Mouse (Mus musculus) brain, adult 2 months (tissue): Measurements from ENCODE around the gene Bcar3.

Source experiments
- DNase-seq: peaks from one replicate; pipeline ENCODE4 v3.0.0; 2011; ENCODE audit warnings: low read depth, low spot score

Gene Bcar3

GRCm38 (mm10) chr3:122511721-122512619 is 218.0 kb downstream of the Bcar3 start:
- no peak for DNase-seq

GRCm38 (mm10) chr3:122512725-122513375 is 218.9 kb downstream of the Bcar3 start:
- no peak for DNase-seq

- DNase-seq = no peak
These were observed 221.8 kb downstream of the Bcar3 start for GRCm38 (mm10) chr3:122515568-122516326.

GRCm38 (mm10) chr3:122516327-122516695 is 222.4 kb downstream of the Bcar3 start:
- DNase-seq = no peak

- no peak for DNase-seq
These were observed 223.8 kb downstream of the Bcar3 start for GRCm38 (mm10) chr3:122517726-122518125.

- no peak for DNase-seq
These were observed 224.3 kb downstream of the Bcar3 start for GRCm38 (mm10) chr3:122518231-122518736.

- peak; percentile 66 for DNase-seq
These were observed 225.1 kb downstream of the Bcar3 start for GRCm38 (mm10) chr3:122519082-122519481.

- no peak for DNase-seq
These were observed 226.4 kb downstream of the Bcar3 start for GRCm38 (mm10) chr3:122520365-122520764.

- no peak for DNase-seq
These were observed 226.9 kb downstream of the Bcar3 start for GRCm38 (mm10) chr3:122520875-122521274.

- no peak for DNase-seq
These were observed 227.4 kb downstream of the Bcar3 start for GRCm38 (mm10) chr3:122521294-122521693.

- no peak for DNase-seq
These were observed 234.5 kb downstream of the Bcar3 start for GRCm38 (mm10) chr3:122528477-122528876.

- DNase-seq = no peak
These were observed 242.2 kb downstream of the Bcar3 start for GRCm38 (mm10) chr3:122535938-122536703.

GRCm38 (mm10) chr3:122538851-122539250 is 244.9 kb downstream of the Bcar3 start:
- DNase-seq = no peak

- peak; percentile 51 for DNase-seq
These were observed 246.2 kb downstream of the Bcar3 start for GRCm38 (mm10) chr3:122539961-122540690.

GRCm38 (mm10) chr3:122540918-122541317 is 247.0 kb downstream of the Bcar3 start:
- no peak for DNase-seq

- no peak for DNase-seq
These were observed 251.4 kb downstream of the Bcar3 start for GRCm38 (mm10) chr3:122545346-122545745.

GRCm38 (mm10) chr3:122547469-122547868 is 253.5 kb downstream of the Bcar3 start:
- peak; percentile 44 for DNase-seq

GRCm38 (mm10) chr3:122551174-122551573 is 257.2 kb downstream of the Bcar3 start:
- no peak for DNase-seq

GRCm38 (mm10) chr3:122557766-122558165 is 263.8 kb downstream of the Bcar3 start:
- no peak for DNase-seq

- no peak for DNase-seq
These were observed 271.3 kb downstream of the Bcar3 start for GRCm38 (mm10) chr3:122565285-122565684.
